Mouse (Mus musculus) small intestine, adult 2 months (tissue): ENCODE results near the gene Phlpp2.

ENCODE experiments used
- CTCF ChIP-seq: fragments of 200-500 bp; IDR thresholded peaks from 2 replicates; pipeline ENCODE4 v1.5.1; 2012; ENCODE audit warnings: low read depth, mild to moderate bottlenecking, control low read depth, inconsistent platforms, low read length, moderate library complexity, mixed read lengths; ENCODE audit not compliant: insufficient replicate concordance, insufficient read length; ENCODE audit errors: extremely low read depth
- POLR2A ChIP-seq: fragments of 200-500 bp; IDR thresholded peaks from 2 replicates; pipeline ENCODE4 v1.6.1; 2012; ENCODE audit warnings: low read depth, mild to moderate bottlenecking, control low read depth, inconsistent platforms, low read length, moderate library complexity

- TF ChIP-seq CTCF (peak; percentile 77; the same call in 1 of the 2 replicates), POLR2A (no peak)
Measured at GRCm38 (mm10) chr8:109917277-109917676, 48.9 kb downstream of the Phlpp2 start.
